Mouse (Mus musculus) lung, postnatal 10 days (tissue): ENCODE results near the gene Ywhae.
"Not testable (repeated sequence)": the region's sequence is repeated elsewhere in the genome, so short reads cannot be mapped to it uniquely, and the experiment has no call there.

ENCODE experiments used
- DNase-seq: peaks from one replicate; pipeline ENCODE4 v3.0.0; 2021

Gene Ywhae

GRCm38 (mm10) chr11:75732434-75733226 lies at the start of gene Ywhae:
Ywhae (plus strand) TSS chr11:75732869.
- DNase-seq = peak; percentile 94

- DNase-seq = no peak
Measured at GRCm38 (mm10) chr11:75684462-75684861, 48.2 kb upstream of the Ywhae start.

GRCm38 (mm10) chr11:75684956-75685355 lies 47.7 kb upstream of the Ywhae start:
- DNase-seq = no peak

GRCm38 (mm10) chr11:75687343-75687993 lies 45.2 kb upstream of the Ywhae start:
- DNase-seq = no peak

DNA sequence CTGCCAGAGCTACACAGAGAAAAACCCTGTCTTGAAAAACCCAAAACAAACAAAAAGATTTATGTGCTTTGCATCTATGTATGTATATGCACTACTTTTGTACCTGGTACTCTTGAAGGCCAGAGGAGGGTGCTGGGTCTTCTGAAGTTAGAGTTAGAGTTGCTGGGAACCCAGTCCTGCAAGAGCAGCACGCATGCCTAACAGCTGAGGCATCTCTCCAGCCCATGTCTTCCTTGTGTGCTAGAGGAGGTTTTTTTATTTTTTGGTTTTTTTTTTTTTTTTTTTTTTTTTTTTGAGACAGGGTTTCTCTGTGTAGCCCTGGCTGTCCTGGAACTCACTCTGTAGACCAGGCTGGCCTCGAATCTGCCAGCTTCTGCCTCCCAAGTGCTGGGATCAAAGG lies 44.5 kb upstream of the Ywhae start:
- no peak for DNase-seq

- DNase-seq = no peak
Measured at GRCm38 (mm10) chr11:75689977-75690376, 42.7 kb upstream of the Ywhae start.

GRCm38 (mm10) chr11:75691047-75691446 lies 41.6 kb upstream of the Ywhae start:
- DNase-seq = no peak

GRCm38 (mm10) chr11:75693570-75693969 lies 39.1 kb upstream of the Ywhae start:
- no peak for DNase-seq

DNA sequence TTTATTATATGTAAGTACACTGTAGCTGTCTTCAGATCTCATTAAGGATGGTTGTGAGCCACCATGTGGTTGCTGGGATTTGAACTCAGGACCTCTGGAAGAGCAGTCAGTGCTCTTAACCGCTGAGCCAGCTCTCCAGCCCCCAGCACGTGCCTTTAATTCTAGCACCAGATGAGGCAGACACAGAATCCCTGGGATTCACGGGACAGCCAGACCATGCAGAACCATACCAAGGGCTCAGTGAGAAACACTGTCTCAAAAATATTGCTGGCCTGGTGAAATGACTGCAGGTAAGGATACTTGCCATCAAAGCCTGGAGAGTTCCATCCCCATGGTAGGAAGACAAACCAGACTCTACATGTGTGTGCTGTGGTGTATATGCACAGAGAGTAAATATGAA lies 35.2 kb upstream of the Ywhae start:
- DNase-seq = not testable (repeated sequence)

DNA sequence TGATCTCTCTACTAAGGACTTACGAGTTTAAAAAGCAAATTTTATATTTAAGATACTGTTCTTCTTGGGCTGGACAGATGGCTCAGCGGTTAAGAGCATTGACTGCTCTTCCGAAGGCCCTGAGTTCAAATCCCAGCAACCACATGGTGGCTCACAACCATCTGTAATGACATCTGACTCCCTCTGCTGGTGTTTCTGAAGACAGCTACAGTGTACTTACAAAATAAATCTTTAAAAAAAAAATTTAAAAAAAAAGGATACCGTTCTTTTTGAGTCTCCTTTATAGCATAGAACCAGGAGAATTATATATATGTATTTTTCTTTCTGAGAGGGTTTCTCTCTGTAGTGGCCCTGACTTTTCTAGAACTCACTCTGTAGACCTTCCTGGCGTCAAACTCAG lies 32.1 kb upstream of the Ywhae start:
- no peak for DNase-seq

GRCm38 (mm10) chr11:75702761-75703160 lies 29.9 kb upstream of the Ywhae start:
- DNase-seq = no peak

GRCm38 (mm10) chr11:75703748-75704147 lies 28.9 kb upstream of the Ywhae start:
- no peak for DNase-seq

DNA sequence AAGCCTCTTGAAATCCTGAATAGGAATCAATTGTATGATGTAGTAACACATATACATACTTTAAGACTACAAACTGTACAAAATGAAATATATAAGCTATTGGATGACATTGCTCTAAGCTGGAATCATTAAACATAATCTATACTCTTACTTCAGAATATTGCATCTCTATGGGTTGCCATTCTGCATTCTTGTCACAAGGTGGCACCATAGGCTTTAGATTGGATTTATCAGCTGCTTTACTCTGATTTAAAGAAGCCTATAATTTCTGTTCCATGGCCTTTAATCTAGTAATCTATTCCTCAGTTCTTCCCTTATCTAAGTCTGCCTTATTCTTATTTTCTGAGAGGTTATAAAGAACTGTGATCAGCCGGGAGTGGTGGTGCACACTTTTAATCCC lies 18.7 kb upstream of the Ywhae start:
- peak; percentile 37 for DNase-seq

DNA sequence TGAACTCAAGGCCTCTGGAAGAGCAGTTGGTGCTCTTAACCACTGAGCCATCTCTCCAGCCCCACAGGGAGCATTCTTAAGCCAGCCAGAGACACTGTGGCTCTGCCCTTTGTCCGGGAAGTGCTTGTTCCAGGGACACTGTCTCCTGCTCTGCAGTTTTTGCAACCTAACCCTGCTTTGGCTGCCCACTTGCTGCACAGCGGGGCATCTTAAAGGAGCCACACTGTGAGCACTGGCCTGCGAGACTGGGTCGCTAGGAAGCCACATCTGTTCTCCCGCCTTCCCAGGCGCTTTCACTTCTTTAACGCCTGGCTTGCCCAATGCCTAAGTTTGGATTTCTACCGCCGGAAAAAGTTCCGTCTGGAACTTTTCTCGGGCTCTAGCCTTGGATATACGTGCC lies 17.1 kb upstream of the Ywhae start:
- DNase-seq = no peak

- no peak for DNase-seq
Measured at GRCm38 (mm10) chr11:75716661-75717325, 15.9 kb upstream of the Ywhae start.

- no peak for DNase-seq
Measured at GRCm38 (mm10) chr11:75722339-75722738, 10.3 kb upstream of the Ywhae start.

- DNase-seq = no peak
Measured at GRCm38 (mm10) chr11:75727168-75727567, 5.5 kb upstream of the Ywhae start.

GRCm38 (mm10) chr11:75727659-75728058 lies 5.0 kb upstream of the Ywhae start:
- DNase-seq = not testable (repeated sequence)

DNA sequence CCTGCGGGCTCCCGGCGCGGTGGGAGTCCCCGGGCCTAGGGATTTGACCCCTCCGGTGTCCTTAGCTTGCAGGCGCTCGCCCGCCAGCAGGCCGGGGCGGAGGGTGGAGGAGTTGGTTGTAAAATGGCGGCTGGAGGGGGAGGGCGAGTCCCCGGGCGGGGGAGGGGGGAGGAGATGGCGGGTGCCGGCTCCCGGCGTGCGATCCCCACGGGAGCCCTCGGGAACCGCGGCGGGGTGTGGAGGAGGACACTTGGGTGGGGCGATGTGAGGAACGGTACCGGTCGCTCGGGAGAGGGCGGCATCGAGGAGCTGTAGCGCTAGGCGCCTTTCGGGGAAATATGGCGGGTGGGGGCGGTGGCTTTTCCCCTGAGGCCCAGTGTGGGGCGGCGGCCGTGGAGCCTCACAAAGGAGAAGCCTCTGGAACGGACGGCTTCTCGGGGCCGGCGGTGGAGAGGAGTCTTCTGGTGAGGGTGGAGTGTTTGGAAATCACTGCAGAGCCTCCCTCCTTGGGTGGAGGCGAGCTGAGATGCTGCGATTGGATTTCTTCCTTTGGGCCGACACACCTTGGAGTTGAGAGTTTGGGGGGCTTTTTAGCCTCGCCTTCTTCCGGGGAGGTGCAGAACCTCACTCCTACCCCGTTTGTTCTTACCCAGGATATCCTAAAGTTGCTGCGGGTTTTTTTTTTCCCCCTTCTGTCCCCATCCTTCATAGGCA lies 715 bp downstream of the Ywhae start:
- DNase-seq = peak; percentile 76

GRCm38 (mm10) chr11:75735462-75736252 lies 3.0 kb downstream of the Ywhae start:
- DNase-seq = no peak

DNA sequence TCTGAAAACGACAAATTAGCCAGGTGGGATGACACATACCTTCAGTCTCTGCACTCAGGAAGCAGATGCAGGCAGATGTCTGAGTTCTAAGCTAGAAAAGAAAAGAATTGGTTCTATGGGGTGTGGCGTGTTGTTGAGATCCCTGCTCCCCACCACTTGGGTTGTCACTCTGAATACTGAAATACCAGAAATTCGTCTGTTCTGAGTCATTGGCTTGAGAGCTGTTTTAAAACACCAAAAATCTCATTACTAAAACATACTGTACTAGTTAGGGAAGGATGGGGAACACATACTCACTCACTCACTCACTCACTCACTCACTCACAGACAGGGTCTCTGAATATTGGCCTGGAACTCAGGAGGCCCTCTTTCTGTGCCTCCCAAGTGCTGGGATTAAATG lies 4.3 kb downstream of the Ywhae start:
- DNase-seq = no peak

DNA sequence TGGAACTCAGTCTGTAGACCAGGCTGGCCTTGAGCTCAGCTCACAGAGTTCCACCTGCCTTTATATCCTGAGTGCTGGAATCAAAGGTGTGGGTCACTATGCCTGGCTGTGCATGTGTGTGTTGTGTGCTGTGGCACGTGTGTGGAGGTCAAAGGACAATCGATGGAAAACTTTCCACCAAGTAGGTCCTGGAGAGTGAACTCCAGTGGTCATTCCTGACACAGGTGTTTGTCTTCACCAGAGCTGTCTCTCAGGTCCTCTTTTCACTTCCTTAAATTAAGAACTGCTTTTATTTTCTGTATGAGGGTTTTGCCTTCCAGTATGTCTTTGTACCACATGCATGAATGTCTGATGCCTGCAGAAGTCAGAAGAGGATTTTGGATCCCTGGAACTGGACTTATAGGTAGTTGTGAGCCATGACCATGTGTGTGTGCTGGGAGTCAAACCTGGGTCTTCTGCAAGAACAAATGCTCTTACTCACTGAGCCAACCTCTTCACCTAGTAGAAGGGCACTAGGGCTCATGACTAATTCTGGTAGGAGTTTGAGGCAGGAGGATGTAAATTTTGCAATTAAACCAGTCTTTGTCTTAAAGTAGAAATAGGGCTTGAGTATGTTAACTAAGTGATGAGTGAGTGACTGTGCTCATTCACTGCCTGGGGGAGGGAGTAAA lies 5.3 kb downstream of the Ywhae start:
- no peak for DNase-seq
